Mouse (Mus musculus) intestine, postnatal 0 days (tissue): ENCODE measurements around the gene Alkbh7. TPM values are rescaled to one million over a fixed set of nuclear protein-coding genes. Genes with fewer than 3 reads are reported as not detected.

ENCODE experiments used
- ATAC-seq: fragments of 200-750 bp; cut with Nextera tagmentation; 2 replicates; pipeline ENCODE4 v1.8.0; 2017; ENCODE audit warnings: mild to moderate bottlenecking, moderate TSS enrichment, moderate library complexity
- H3K27ac ChIP-seq: fragments of 300-500 bp; sonication (generic); 2 replicates; pipeline ENCODE4 v1.5.1; 2014; ENCODE audit warnings: mild to moderate bottlenecking, low read depth, low read length, moderate library complexity
- H3K27me3 ChIP-seq: fragments of 300-500 bp; sonication (generic); replicated peaks from 2 replicates; pipeline ENCODE4 v1.6.1; 2014; ENCODE audit warnings: low read length, mixed read lengths; ENCODE audit not compliant: control insufficient read depth, insufficient read depth
- H3K36me3 ChIP-seq: fragments of 300-500 bp; sonication (generic); 2 replicates; pipeline ENCODE4 v1.6.1; 2014; ENCODE audit warnings: mild to moderate bottlenecking, moderate library complexity; ENCODE audit not compliant: control insufficient read depth, insufficient read depth
- H3K4me1 ChIP-seq: fragments of 300-500 bp; sonication (generic); replicated peaks from 2 replicates; pipeline ENCODE4 v1.6.1; 2014; ENCODE audit warnings: antibody characterized with exemption, low read length, mixed read lengths; ENCODE audit not compliant: control insufficient read depth, insufficient read depth
- H3K4me2 ChIP-seq: fragments of 300-500 bp; sonication (generic); replicated peaks from 2 replicates; pipeline ENCODE4 v1.6.1; 2014; ENCODE audit warnings: low read depth, mild to moderate bottlenecking, moderate library complexity
- H3K4me3 ChIP-seq: fragments of 300-500 bp; sonication (generic); 2 replicates; pipeline ENCODE4 v1.5.1; 2014; ENCODE audit warnings: low read depth, low read length
- H3K9ac ChIP-seq: fragments of 300-500 bp; sonication (generic); 2 replicates; pipeline ENCODE4 v1.6.1; 2014; ENCODE audit warnings: mild to moderate bottlenecking, low read depth, low read length
- H3K9me3 ChIP-seq: fragments of 300-500 bp; sonication (generic); 2 replicates; pipeline ENCODE4 v1.6.1; 2016; ENCODE audit warnings: mixed run types; ENCODE audit not compliant: control insufficient read depth
- CTCF ChIP-seq: sonication (generic); IDR thresholded peaks from 2 replicates; pipeline ENCODE4 v1.5.1; 2016; ENCODE audit warnings: low read depth, mild to moderate bottlenecking, control low read depth, antibody characterized with exemption, moderate library complexity
- WGBS: fragments of 180-500 bp; shearing (Covaris S2); extraction: QIAGEN DNeasy Blood & Tissue Kit; methylation state at CpG from one replicate; pipeline ENCODE4 v1.1.7; 2014; 5-methylcytosine and 5-hydroxymethylcytosine counted together
- polyA plus RNA-seq: library from polyadenylated mRNA; unstranded; fragments of >200 nt; fragmentation: Nextera tagmentation; extraction: Ambion mirVana; gene quantifications from 2 replicates; pipeline ENCODE4 v1.2.1, GENCODE M21; 2015

The Alkbh7 gene
- 25.7 and 28.7 TPM in 2 replicates for polyA plus RNA-seq

DNA sequence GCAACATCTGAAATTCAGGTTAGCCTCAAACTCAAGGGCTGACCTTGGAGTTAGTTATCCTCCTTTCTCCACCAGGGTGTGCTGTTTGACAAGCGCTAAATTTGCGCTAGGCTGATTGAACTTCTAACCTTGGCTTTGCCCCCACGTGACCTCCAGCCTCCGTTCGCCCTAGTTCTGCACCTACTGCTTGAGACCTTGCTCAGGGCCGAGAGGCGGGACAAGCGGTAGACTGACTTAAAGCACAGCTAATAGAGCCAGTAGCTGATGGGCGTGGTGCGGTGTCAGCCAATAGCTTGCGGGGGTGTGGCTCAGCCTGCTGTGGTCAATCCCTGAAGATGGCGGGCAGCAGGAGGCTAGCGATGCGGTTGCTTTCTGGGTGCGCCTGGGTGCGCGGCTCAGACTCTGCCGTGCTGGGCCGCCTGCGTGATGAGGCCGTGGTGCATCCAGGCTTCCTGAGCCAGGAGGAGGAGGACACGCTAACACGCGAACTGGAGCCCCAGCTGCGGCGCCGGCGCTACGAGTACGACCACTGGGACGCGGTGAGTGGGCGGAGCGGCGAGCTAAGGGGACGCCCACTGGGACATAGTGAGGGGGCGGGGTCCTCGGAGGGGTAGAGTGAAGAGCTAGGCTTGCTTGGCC, at the start of gene Alkbh7:
Gene Alkbh7, plus strand, starts transcription at position 311 of the 639 bp plus-strand sequence.
- H3K9ac ChIP-seq, result peak within 1 kb of the TSS; percentile 37
- 0 out of 2 replicates have a peak, but pooled peaks cover 3% of the 10 kb centered on the region for H3K4me1 ChIP-seq
- ATAC-seq, result peak; percentile 100
- no peaks in the 10 kb centered on the region for H3K27me3 ChIP-seq
- no peaks in the 10 kb centered on the region for H3K9me3 ChIP-seq
- H3K36me3 ChIP-seq, result peaks cover 49% of the 10 kb centered on the region
- peak within 1 kb of the TSS; percentile 82 for H3K4me2 ChIP-seq
- under 1% methylated on average over 38 of the region's 38 CpGs for WGBS
- peak; percentile 97 for TF ChIP-seq CTCF
- H3K4me3 ChIP-seq, result peak within 1 kb of the TSS; percentile 88
- H3K27ac ChIP-seq, result peak within 1 kb of the TSS; percentile 41; the same call in 1 of the 2 replicates

DNA sequence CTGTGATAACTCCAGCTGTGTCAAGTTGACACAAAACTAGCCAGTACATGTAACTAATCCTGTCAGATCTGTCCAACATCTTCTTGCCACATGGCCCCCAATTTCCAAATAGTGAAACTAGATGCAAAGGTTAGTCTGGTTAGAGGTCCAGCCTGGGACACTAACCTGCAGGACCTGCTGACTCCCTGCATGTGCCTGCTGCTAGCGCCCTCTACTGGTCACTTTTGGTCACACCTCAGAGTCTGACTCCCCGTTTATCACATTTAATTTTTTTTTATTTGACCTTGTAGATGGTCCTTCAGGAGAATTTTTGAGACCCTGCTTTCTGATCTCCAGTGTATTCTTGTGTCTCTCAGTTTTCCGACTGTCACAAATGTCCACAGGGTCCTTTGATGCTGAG, 46.2 kb upstream of the Alkbh7 start:
- H3K9ac ChIP-seq, result no peak overlapping the region
- H3K36me3 ChIP-seq, result no peaks in the 10 kb centered on the region
- 0 out of 2 replicates have a peak, but pooled peaks cover 3% of the 10 kb centered on the region for H3K9me3 ChIP-seq
- WGBS, result 25% methylated on average over 3 of the region's 3 CpGs
- H3K27ac ChIP-seq, result no peak overlapping the region
- no peaks in the 10 kb centered on the region for H3K4me1 ChIP-seq
- peak; percentile 88 for TF ChIP-seq CTCF
- no peak overlapping the region for H3K4me2 ChIP-seq
- no peak overlapping the region for H3K4me3 ChIP-seq
- no peaks in the 10 kb centered on the region for H3K27me3 ChIP-seq
- no peak for ATAC-seq

DNA sequence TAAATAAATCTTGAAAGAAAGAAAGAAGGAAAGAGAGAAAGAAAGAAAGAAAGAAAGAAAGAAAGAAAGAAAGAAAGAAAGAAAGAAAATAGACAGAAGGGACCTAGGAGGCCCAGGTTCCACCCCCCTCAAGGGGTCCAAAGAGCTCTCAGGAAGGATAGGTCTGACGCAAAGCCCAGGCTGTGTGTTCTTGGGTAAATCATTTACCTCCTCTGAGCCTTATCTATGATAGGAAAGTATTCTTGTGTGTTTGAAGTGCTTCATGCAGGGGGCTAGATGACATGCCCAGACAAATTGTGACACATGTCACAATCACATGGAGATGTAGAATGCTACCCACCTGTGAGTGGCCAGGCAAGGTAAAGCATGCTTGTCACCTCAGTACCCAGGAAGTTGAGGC, 44.5 kb upstream of the Alkbh7 start:
- Histone ChIP-seq H3K9ac (no peak overlapping the region), H3K4me3 (no peak overlapping the region), H3K27me3 (no peaks in the 10 kb centered on the region), H3K27ac (no peak overlapping the region), H3K4me1 (no peaks in the 10 kb centered on the region), H3K9me3 (no peaks in the 10 kb centered on the region), H3K4me2 (no peak overlapping the region), H3K36me3 (no peaks in the 10 kb centered on the region)
- no peak for TF ChIP-seq CTCF
- WGBS, result 40% methylated on average over 1 of the region's 1 CpGs
- ATAC-seq, result peak; percentile 70

DNA sequence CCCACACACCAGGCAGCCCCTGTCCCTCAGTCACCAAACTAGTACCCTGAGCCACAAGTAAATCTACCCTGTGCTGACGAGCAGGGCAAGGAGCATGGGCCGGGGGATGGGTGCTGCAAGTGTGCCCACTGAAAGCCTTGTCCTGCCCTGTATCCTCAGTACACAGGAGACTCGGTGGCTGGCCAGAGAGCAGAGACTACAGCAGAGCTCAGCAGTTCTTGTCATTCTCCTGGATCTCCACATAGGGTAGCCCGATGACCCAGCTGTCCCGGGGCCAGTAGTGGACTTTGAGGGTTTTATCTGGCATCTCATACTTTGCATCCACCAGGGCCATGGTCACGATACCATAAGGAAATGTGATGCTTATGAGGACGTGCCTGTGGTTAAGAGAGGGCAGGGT, 42.3 kb upstream of the Alkbh7 start:
- 87% methylated on average over 7 of the region's 7 CpGs for WGBS
- Histone ChIP-seq H3K27me3 (no peaks in the 10 kb centered on the region), H3K4me3 (no peak overlapping the region), H3K36me3 (no peaks in the 10 kb centered on the region), H3K9me3 (no peaks in the 10 kb centered on the region), H3K9ac (no peak overlapping the region), H3K4me2 (no peak overlapping the region), H3K4me1 (no peaks in the 10 kb centered on the region), H3K27ac (no peak overlapping the region)
- TF ChIP-seq CTCF, result no peak
- no peak for ATAC-seq

DNA sequence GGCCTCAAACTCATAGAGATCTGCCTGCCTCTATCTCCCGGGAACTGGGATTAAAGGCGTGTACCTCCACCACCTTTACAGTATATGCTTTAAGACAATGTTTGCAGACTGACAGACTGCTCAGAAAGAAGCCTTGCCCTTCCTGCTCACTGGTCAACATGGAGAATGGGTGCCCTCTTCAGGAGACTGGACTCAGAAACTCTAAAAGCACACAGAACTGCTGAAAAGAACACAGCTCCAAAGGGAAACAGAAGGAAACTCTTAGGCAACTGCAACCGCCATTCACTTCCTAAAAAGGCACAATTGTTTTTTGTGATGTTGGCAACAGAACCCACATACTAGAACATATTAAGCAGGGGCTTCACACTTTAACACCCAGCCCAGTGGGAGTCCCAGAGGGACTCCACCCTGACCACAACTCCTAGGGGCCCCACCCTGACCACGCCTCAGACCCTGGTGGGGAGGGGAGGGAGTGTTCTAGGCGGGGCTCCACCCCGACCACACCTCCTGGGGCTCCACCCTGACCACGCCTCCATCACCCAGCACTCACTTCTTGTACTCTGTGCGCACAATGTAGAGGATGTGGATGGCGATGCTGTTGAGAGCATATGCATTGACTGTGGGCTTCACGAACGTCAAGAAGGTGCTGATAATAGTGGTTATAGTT, 39.2 kb upstream of the Alkbh7 start:
- Histone ChIP-seq H3K9me3 (no peaks in the 10 kb centered on the region), H3K36me3 (no peaks in the 10 kb centered on the region), H3K4me1 (no peaks in the 10 kb centered on the region), H3K27me3 (no peaks in the 10 kb centered on the region), H3K4me2 (no peak overlapping the region; the same call in 1 of the 2 replicates), H3K4me3 (no peak overlapping the region), H3K27ac (no peak overlapping the region), H3K9ac (no peak overlapping the region)
- WGBS, result 26% methylated on average over 11 of the region's 11 CpGs
- ATAC-seq, result peak; percentile 59; the same call in 1 of the 2 replicates
- TF ChIP-seq CTCF, result peak; percentile 52

DNA sequence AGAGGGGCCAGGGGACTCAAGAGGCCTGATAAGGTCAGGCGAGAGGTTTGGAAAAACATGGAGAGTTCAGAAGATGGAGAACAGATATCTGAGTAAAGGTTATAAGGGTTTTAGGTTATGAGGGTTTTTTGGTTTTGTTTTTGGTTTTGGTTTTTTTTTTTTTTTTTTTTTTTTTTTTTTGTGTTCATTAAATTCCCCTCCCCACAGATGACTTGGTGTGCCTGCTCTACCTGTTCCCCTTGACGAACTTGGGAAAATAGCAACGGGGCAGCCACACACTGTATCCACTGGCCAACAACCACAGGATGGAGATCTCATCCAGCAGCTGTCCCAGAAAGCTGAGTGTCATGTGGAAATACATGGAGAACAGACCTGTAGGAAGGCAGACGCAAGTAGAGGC, 38.5 kb upstream of the Alkbh7 start:
- no peak overlapping the region for H3K4me3 ChIP-seq
- no peaks in the 10 kb centered on the region for H3K9me3 ChIP-seq
- no peaks in the 10 kb centered on the region for H3K36me3 ChIP-seq
- no peak overlapping the region for H3K9ac ChIP-seq
- H3K27ac ChIP-seq, result no peak overlapping the region
- H3K27me3 ChIP-seq, result no peaks in the 10 kb centered on the region
- no peak overlapping the region for H3K4me2 ChIP-seq
- 77% methylated on average over 4 of the region's 4 CpGs for WGBS
- H3K4me1 ChIP-seq, result no peaks in the 10 kb centered on the region
- no peak for TF ChIP-seq CTCF
- ATAC-seq, result no peak
